Mouse (Mus musculus): ENCODE results near the gene Fndc3b. TPM values are rescaled to one million over a fixed set of nuclear protein-coding genes. Genes with fewer than 3 reads are reported as not detected.

Fndc3b gene
- polyA plus RNA-seq, 1 experiment from 2014 or later: 14.6 TPM

- Histone ChIP-seq H3K36me3 (no peaks in the 10 kb centered on the region), H3K27me3 (no peaks in the 10 kb centered on the region), H3K4me2 (replicated peaks) (no peak overlapping the region), H3K4me1 (no peaks in the 10 kb centered on the region), H3K9me3 (no peaks in the 10 kb centered on the region), H3K27ac (replicated peaks) (no peak overlapping the region), H3K4me3 (no peak overlapping the region), H3K9ac (replicated peaks) (no peak overlapping the region)
- ATAC-seq (ENCODE audit: low FRiP score, low read depth): no peak
- 67% methylated on average over 1 of the region's 1 CpGs for WGBS
Measured at GRCm38 (mm10) chr3:27389923-27390322, 321.2 kb downstream of the Fndc3b start.

- Histone ChIP-seq H3K4me1 (no peaks in the 10 kb centered on the region), H3K27me3 (no peaks in the 10 kb centered on the region), H3K9me3 (no peaks in the 10 kb centered on the region), H3K27ac (replicated peaks) (no peak overlapping the region), H3K9ac (replicated peaks) (no peak overlapping the region), H3K4me2 (replicated peaks) (no peak overlapping the region), H3K4me3 (no peak overlapping the region), H3K36me3 (no peaks in the 10 kb centered on the region)
- WGBS: 76% methylated on average over 3 of the region's 3 CpGs
- ATAC-seq (ENCODE audit: low FRiP score, low read depth): no peak
Measured at GRCm38 (mm10) chr3:27384836-27385235, 326.3 kb downstream of the Fndc3b start.

DNA sequence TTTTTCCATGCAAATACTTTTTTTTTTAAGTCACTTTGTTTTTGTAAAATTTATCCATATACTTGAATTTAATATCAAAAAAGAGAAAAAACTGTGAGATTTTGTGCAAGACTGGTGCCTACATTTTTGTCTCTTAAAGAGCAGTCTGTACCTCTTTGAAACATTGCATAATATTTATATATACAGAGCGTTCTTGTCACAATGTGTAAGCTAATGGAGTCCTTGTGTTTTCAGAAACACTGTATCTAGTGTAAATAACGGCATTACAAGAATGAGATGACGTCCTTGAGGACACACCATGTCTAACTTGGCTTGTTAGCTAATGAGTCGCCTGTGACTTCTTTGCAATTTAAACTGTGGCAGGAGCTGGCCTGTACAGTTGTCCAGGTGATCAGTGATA lies 333.2 kb downstream of the Fndc3b start:
- Histone ChIP-seq H3K9ac (replicated peaks) (no peak overlapping the region), H3K4me1 (no peaks in the 10 kb centered on the region), H3K9me3 (no peaks in the 10 kb centered on the region), H3K27ac (replicated peaks) (no peak overlapping the region), H3K36me3 (no peaks in the 10 kb centered on the region), H3K4me3 (no peak overlapping the region), H3K4me2 (replicated peaks) (no peak overlapping the region), H3K27me3 (peaks cover 17% of the 10 kb centered on the region)
- ATAC-seq (ENCODE audit: low FRiP score, low read depth): no peak
- 84% methylated on average over 4 of the region's 4 CpGs for WGBS

- no peak overlapping the region for H3K4me3 ChIP-seq
- no peaks in the 10 kb centered on the region for H3K9me3 ChIP-seq
- no peaks in the 10 kb centered on the region for H3K36me3 ChIP-seq
- no peak for ATAC-seq (ENCODE audit: low FRiP score, low read depth)
- no peak overlapping the region for H3K9ac ChIP-seq (replicated peaks)
- no peak overlapping the region for H3K4me2 ChIP-seq (replicated peaks)
- peaks cover 52% of the 10 kb centered on the region for H3K27me3 ChIP-seq
- H3K27ac ChIP-seq (replicated peaks): no peak overlapping the region
- 65% methylated on average over 9 of the region's 9 CpGs for WGBS
- H3K4me1 ChIP-seq: peaks cover 15% of the 10 kb centered on the region
Measured at GRCm38 (mm10) chr3:27374396-27374795, 336.7 kb downstream of the Fndc3b start.

DNA sequence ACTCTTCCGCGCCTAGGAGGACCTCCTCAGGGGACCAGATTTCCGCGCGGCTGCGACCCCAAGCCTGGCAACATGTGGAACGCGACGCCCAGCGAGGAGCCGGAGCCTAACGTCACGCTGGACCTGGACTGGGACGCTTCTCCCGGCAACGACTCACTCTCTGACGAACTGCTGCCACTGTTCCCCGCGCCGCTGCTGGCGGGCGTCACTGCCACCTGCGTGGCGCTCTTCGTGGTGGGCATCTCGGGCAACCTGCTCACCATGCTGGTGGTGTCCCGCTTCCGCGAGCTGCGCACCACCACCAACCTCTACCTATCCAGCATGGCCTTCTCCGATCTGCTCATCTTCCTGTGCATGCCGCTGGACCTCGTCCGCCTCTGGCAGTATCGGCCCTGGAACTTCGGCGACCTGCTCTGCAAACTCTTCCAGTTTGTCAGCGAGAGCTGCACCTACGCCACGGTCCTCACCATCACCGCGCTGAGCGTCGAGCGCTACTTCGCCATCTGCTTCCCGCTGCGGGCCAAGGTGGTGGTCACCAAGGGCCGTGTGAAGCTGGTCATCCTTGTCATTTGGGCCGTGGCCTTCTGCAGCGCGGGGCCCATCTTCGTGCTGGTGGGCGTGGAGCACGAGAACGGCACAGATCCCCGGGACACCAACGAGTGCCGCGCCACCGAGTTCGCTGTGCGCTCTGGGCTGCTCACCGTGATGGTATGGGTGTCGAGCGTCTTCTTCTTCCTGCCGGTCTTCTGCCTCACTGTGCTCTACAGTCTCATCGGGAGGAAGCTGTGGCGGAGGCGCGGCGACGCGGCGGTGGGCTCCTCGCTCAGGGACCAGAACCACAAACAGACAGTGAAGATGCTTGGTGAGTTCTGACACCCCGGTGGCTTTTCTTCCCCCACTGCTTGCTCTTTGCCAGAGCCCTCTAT lies 339.1 kb downstream of the Fndc3b start:
- H3K27ac ChIP-seq (replicated peaks): no peak overlapping the region
- H3K4me1 ChIP-seq: peaks cover 15% of the 10 kb centered on the region
- peak overlapping the region; percentile 44 for H3K4me3 ChIP-seq
- H3K27me3 ChIP-seq: peaks cover 58% of the 10 kb centered on the region
- ATAC-seq (ENCODE audit: low FRiP score, low read depth): peak; percentile 47
- H3K36me3 ChIP-seq: no peaks in the 10 kb centered on the region
- H3K9me3 ChIP-seq: no peaks in the 10 kb centered on the region
- H3K4me2 ChIP-seq (replicated peaks): peak overlapping the region; percentile 80
- H3K9ac ChIP-seq (replicated peaks): 0 out of 2 replicates have a peak overlapping the region, but pooled peaks have one; percentile 28
- under 1% methylated on average over 77 of the region's 77 CpGs for WGBS

- peak within 1 kb of the TSS; percentile 44 for H3K4me3 ChIP-seq
Measured at GRCm38 (mm10) chr3:27371276-27371621, 339.9 kb downstream of the Fndc3b start, which contains the start of gene Ghsr. Ghsr (plus strand) TSS chr3:27371351.

DNA sequence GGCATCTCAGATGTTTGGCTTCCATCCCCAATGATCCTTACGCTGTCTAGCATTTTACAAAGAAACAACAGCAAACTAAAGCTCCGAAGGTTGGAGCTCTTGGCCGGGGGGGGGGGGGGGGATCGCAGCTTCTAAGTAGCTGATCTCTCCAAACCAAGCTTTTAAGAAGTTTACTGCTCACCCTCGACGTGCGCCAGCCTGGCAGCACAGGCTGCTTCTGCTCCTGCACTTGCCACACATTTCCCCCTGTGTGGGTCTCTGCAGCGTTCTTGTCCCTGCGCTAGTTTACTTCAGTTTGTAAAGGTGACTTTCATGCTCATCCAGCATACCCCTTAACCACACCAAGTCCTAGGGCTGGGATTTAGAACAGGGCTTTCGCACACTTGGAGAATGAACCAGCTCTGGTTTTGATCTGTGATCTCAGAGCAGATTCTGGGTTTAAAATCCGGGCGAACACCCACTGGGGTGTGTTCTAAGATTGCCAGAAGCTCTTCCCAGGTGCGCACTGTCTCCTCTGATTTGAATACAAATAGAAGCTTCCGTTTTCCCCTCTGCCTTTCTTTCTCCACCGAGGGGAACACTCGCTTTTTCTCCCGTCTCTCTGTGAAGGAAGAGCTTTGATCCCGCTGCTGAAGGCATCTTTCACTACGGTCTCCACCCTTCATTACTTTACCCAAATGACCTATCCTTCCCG lies 340.4 kb downstream of the Fndc3b start:
- Histone ChIP-seq H3K36me3 (no peaks in the 10 kb centered on the region), H3K9ac (replicated peaks) (peak overlapping the region; percentile 28; the same call in 1 of the 2 replicates), H3K9me3 (no peaks in the 10 kb centered on the region), H3K27me3 (peaks cover 58% of the 10 kb centered on the region), H3K4me2 (replicated peaks) (peak overlapping the region; percentile 80), H3K27ac (replicated peaks) (no peak overlapping the region), H3K4me1 (peaks cover 15% of the 10 kb centered on the region), H3K4me3 (peak overlapping the region; percentile 44)
- no peak for ATAC-seq (ENCODE audit: low FRiP score, low read depth)
- WGBS: 2% methylated on average over 20 of the region's 20 CpGs

More at GRCm38 (mm10) chr3:27371276-27371621, 339.9 kb downstream of the Fndc3b start, which contains the start of gene Ghsr:
- WGBS: 2% methylated on average over 19 of the region's 19 CpGs
- 0 out of 2 replicates have a peak, but pooled peaks have one; percentile 19 for ATAC-seq (ENCODE audit: low FRiP score, low read depth)
- peak within 1 kb of the TSS; percentile 80 for H3K4me2 ChIP-seq (replicated peaks)
- H3K27me3 ChIP-seq: peaks cover 58% of the 10 kb centered on the region
- H3K9ac ChIP-seq (replicated peaks): peak within 1 kb of the TSS; percentile 28; the same call in 1 of the 2 replicates
- H3K9me3 ChIP-seq: no peaks in the 10 kb centered on the region
- peaks cover 15% of the 10 kb centered on the region for H3K4me1 ChIP-seq
- no peak within 1 kb of the TSS for H3K27ac ChIP-seq (replicated peaks)
- no peaks in the 10 kb centered on the region for H3K36me3 ChIP-seq

- Histone ChIP-seq H3K27ac (replicated peaks) (no peak overlapping the region), H3K9ac (replicated peaks) (no peak overlapping the region), H3K4me3 (no peak overlapping the region), H3K9me3 (no peaks in the 10 kb centered on the region), H3K4me2 (replicated peaks) (no peak overlapping the region), H3K27me3 (peaks cover 58% of the 10 kb centered on the region), H3K4me1 (peaks cover 15% of the 10 kb centered on the region), H3K36me3 (no peaks in the 10 kb centered on the region)
- no peak for ATAC-seq (ENCODE audit: low FRiP score, low read depth)
- 8% methylated on average over 10 of the region's 10 CpGs for WGBS
Measured at GRCm38 (mm10) chr3:27370125-27370524, 341.0 kb downstream of the Fndc3b start.

Small RNA genes within 50 kb of the gene (microRNA-seq; reads per million reads assigned to microRNA genes)
- gene Mir3092: not detected

Other genes starting within 250 kb of the Fndc3b start
- not detected in 2 replicates for gene Tmem212, start 185.1 kb upstream of the Fndc3b start, polyA plus RNA-seq (2016; fragmentation: Nextera tagmentation; extraction: Ambion mirVana)
- 4.9 and 5.9 TPM in 2 replicates for gene Pld1, start 227.4 kb upstream of the Fndc3b start, polyA plus RNA-seq (2016; fragmentation: Nextera tagmentation; extraction: Ambion mirVana)

All from midbrain, embryonic 12.5 days (tissue).